Mouse (Mus musculus) layer of hippocampus, adult 9-11 months (tissue): ENCODE measurements around the gene Syt5.

Experiments used
- DNase-seq: peaks from one replicate; pipeline ENCODE4 v3.0.0; 2022

The Syt5 gene

DNA sequence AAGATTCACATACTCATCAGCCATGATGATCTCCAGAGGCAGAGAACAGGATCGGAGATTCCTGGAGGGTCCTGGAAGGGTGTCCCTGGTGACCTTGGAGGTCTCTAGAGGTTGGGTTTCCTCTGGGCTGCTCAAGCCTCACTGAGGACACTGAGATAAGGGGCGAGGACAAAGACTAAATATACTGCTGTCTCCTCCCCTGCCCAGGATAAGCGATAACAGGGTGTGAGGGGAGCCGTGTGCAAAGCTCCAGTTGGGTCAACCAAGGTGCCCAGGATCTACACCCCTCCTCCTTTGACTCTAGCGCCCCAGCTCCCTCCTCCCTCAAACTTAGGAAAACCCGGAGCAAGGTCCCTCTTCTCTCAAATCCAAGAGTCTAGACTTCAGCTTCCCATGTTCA lies 25.0 kb downstream of the Syt5 start:
- DNase-seq, result no peak

- no peak for DNase-seq
These were observed 25.9 kb downstream of the Syt5 start for GRCm38 (mm10) chr7:4521231-4522003.

- no peak for DNase-seq
These were observed 28.9 kb downstream of the Syt5 start for GRCm38 (mm10) chr7:4518487-4518886.

- DNase-seq, result no peak
These were observed 30.9 kb downstream of the Syt5 start, which contains the start of gene Tnnt1 for GRCm38 (mm10) chr7:4516332-4517050. Tnnt1 (minus strand) TSS chr7:4516382.

GRCm38 (mm10) chr7:4515853-4516252 lies 31.5 kb downstream of the Syt5 start:
- no peak for DNase-seq

- no peak for DNase-seq
These were observed 33.3 kb downstream of the Syt5 start for GRCm38 (mm10) chr7:4513829-4514712.

- no peak for DNase-seq
These were observed 34.1 kb downstream of the Syt5 start for GRCm38 (mm10) chr7:4513236-4513635.

DNA sequence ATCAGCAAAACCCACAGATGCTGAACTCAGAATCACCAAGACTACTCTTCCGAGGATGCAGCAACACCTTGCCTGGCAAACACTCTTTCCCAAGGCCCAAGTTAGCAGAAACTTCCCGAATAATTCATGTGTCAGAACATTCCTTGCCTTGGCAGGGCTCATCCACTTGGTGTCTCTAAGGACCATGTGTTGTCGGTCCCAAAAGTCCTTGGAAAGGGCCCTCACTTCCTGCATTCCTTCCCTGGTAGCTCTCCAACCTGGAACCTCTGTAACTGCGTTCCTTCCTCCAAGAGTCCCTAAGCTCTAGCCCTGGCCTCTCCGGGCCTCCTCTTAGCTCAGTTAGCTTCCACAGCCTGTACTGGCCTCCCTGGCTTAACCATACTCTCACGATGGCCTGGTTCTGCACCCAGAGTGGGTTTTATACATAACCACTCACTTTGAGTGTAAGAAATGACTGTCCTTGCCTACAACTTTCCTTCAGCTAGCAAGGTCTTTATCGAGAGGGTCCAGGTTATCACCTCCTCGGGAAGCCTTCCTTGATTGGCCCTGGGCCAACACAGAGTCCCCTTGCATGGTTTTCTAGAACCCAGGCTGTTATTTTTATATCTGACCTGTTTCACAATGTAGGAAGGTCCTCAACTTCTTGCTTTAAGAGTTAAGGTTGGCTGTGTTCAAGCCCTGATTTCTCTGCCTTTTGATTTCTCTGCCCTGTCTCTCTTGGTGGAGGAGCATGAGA lies 35.7 kb downstream of the Syt5 start:
- no peak for DNase-seq

DNA sequence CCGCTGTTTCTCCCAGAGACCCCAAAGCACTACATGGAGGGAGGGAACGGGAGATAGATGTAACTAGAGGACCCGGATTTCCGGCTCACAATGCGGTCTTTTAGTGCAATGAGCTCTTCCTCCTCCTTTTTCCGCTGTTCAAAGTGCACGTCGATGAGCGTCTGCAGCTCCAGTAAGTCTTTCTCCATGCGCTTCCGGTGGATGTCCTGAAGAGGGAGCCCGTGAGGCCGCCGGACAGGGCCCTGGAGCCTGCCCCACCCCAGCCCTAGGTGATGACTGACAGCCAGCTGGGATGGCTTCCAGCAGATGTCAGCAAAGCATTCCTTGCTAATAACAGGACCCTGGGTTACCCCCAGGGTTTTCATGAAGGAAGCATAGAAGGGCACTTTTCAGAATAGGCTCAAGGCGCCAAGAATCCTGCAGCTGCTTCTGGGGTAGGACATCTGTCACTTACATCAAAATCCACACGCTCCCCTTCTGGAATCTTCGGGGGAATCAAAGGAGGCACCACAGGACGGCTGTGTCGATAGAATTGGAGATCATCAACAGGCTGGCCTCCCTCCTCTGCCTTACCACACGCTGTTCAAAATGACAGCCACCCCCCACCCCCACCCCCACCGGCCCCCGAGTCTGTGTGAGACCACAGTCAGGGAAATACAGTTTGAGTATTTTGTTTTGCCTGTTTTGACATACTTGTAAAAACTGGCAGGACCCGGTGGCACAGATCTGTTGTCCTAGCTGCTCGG lies 37.3 kb downstream of the Syt5 start:
- DNase-seq, result peak; percentile 49

DNA sequence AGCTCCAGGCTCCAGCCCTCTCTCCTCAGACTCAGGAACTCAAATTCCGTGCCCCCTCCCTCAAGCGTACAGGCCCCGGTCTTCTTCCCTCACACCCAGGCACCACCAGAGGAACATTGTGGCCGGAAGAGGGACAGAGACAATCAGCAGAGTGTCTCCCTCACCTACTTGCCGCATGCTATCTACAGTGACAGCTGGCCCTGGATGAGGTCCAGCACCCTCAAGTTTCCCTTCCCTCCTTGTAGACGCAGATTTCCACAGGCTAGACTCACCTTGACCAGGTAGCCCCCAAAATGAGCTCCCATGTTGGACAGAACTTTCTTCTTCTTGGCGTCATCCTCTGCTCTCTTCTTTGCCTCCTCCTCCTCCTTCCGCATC lies 38.6 kb downstream of the Syt5 start:
- no peak for DNase-seq

DNA sequence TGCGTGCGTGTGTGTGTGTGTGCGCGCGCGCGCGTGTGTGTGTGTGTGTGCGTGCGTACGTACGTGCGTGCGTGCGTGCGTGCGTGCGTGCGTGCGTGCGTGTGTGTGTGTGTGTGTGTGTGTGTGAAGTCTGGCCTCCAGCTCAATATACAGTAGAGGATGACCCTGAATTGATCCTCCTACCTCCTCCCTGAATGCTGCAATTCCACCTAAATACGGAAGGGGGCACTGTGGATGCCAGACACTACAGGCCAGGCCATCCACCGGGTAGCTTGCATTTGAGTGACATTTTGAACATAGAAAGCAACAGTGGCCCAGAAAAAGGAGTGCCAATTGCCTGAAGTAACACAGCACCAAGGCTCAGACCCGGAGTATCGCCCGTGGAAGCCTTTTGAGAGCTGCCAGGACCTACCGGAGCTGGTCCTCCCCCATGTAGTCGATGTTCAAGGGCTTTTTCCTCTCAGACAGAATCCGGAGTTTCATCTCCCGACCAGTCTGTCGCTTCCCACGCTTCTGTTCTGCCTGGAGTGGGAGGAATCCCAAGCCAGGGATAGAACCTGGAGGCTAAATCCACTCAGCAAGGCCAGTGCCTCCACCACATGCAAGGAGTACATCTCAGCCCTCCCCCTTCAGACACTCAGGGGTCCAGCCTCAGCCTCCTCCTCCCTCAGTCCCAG lies 39.1 kb downstream of the Syt5 start:
- DNase-seq, result no peak

DNA sequence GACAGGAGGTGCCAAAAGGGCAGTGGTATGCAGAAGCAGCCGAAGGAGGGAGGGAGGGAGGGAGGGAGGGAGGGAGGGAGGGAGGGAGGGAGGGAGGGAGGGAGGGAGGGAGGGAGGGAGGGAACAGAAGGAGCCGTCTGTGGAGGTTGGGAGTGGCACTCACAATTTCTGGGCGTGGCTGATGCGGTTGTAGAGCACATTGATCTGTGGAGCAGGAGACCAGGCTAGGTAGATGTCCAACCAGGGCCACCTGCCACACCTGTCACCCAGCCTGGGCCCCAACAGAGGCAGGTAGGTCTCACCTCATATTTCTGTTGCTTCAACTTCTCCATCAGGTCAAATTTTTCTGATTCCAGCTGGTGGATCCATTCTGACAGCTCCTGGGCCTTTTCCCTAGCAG lies 40.1 kb downstream of the Syt5 start:
- DNase-seq, result no peak

GRCm38 (mm10) chr7:4504646-4505435 lies 42.5 kb downstream of the Syt5 start:
- DNase-seq, result no peak

GRCm38 (mm10) chr7:4503858-4504257 lies 43.5 kb downstream of the Syt5 start:
- no peak for DNase-seq

- DNase-seq, result no peak
These were observed 44.2 kb downstream of the Syt5 start for GRCm38 (mm10) chr7:4503100-4503499.

DNA sequence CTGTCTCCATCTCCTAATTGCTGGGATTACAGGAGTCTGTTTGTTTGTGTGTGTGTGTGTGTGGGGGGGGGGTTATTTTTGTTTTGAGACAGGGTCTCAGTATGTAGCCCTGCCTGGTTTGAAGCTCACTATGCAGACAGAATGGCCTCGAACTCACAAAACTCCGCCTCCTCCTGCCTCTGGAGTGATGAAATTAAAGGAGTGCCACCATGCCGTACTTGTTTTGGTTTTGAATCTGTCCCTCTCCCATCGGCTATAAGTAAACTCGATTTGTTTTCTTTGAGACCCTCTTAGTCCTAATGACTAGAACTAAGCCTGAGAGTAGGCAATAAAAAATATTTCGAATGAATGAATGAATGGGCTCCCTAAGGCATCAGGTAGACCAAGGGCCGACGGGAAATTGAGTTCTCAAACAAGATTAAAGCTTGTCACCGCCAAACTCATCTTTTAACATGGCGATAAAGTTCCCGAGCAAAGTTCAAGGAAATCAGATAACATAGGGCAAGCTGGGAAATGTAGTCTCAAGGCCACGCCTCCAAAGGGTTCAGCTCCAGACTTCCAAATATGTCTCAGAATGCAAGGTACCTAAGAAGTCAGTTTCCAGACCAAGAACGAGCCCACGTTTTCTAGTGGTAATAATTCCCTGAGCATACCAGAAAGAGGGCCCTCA lies 44.8 kb downstream of the Syt5 start:
- DNase-seq, result peak; percentile 80

DNA sequence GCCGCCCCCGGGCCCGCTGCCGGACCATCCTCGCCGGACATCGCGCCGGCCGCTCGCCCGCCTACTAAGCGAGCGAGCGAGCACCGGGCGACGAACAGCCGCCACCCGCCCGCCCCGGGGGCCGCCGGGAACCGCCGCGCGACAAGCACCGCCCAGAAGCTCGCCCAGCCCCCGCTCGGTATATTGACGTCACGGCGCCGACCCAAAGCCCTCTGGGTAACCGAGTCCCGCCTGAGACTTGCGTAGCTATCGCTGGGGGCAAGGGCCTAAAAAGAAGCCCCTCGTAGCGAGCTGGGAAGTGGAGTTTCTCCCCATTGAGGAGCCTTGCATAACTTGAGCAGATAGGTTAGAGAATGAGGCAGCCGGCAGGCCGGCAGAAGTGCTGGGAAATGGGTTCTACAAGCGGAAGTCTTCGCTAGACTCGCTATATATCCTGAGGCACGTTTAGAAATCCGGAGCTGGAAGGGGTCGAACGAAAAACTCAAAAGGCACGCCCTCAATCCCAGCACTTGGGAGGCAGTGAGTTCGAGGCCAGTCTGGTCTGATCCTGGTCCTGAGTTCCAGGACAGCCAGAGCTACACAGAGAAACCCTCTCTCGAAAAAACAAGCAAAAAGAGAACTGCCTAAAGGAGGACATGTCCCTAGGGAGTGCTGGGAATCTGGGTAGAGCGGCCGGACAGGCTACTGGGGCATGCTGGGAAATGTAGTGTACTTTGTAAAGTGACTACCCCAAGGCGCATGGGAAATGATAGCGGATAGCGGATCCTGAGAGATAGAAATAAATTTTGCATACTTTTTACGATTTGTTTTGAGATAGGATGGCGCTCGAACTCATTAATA lies 45.6 kb downstream of the Syt5 start, which contains the start of gene Ppp1r12c:
TSS of gene Ppp1r12c (minus strand) at position 123 of the 840 bp plus-strand sequence.
- peak; percentile 95 for DNase-seq

- peak; percentile 57 for DNase-seq
These were observed 46.4 kb downstream of the Syt5 start for GRCm38 (mm10) chr7:4500892-4501471.
